Mouse (Mus musculus) frontal cortex, adult (tissue): Measurements from ENCODE around the gene Dhdds.

Source experiments
- ATAC-seq: cut with Nextera tagmentation; 2 replicates; pipeline ENCODE4 v1.9.2; 2017; ENCODE audit warnings: mild to moderate bottlenecking, moderate library complexity, mixed read lengths; ENCODE audit not compliant: low TSS enrichment

The Dhdds gene

GRCm38 (mm10) chr4:133958884-133959283 is 41.8 kb downstream of the Dhdds start:
- ATAC-seq: no peak

- no peak for ATAC-seq
These were observed 44.4 kb downstream of the Dhdds start for GRCm38 (mm10) chr4:133956358-133956757.

- no peak for ATAC-seq
These were observed 54.0 kb downstream of the Dhdds start for GRCm38 (mm10) chr4:133946736-133947135.

DNA sequence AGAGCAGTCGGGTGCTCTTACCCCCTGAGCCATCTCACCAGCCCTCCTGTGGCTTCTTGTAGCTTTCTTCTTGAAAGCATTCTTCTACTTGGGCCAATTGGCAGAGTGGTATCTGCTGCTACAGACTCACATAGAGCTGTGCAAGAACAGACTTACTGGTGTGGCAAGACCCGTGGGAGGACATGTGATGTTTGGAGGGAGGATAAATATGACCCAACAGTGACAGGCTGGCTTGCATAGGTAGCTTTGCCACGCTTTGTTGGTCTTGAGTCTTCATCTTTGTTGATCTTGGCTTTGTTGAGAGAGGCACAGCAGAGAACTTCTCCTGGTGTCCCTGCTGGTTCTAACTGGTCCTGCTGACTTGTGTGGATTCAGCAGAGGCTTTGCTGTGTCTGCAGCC is 56.9 kb downstream of the Dhdds start:
- ATAC-seq: no peak

DNA sequence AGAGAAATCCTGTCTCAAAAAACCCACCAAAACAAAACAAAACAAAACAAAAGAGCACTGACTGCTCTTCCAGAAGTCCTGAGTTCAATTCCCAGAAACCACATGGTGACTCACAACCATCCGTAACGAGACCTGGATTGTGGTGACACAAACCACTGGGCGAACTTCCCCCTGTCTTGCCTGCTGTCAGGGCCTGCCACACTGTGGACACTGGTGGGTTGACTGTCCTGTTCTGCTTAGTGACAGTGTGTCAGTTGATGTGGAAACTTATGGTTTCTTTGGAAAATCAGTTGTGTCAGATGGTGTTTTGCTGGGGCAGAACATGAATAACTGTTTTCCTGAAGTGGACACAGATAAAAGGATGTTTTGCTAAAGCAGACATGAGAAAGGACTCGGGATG is 58.0 kb downstream of the Dhdds start:
- ATAC-seq: no peak

- ATAC-seq: no peak
These were observed 59.1 kb downstream of the Dhdds start for GRCm38 (mm10) chr4:133941576-133941975.

DNA sequence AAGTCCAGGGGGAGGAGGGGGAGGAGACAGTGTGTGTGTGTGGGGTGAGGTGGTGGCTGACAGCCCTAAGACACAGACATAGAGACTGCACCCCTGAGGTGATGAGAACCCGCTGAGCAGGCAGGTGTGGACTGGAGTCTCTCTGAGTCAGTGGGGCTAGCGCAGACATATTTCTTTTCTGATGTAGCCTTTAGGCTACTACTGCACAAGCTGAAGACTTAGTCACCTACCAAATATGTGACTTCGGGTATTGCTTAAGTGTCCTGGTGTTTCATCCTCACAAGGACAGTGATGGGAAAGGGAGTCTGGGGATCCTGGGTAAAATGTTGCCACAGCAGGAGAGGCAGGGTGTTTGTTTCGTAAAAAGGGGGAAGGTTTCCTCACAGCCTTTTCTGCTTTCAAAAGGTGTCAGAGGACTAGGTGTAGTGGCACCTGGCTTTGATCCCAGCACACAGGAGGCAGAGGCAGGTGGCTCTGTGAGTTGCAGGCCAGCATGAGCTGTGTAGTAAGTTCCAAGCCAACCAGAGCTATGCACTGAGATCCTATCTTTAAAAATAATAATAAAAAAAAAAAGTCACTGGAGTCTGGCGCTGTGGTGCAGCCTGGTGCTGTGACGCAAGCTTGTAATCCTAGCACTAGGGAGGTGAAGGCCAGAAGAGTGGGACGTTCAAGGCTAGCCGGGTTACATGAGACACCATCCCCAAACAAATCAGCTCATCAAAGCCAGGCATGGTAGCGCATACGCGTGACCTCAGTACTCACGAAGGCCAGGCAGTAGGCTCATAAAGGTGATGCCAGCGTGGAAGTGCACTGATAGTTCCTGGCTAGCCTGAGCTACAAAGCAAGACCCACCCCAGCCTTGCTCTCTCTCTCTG is 60.1 kb downstream of the Dhdds start:
- ATAC-seq: no peak

DNA sequence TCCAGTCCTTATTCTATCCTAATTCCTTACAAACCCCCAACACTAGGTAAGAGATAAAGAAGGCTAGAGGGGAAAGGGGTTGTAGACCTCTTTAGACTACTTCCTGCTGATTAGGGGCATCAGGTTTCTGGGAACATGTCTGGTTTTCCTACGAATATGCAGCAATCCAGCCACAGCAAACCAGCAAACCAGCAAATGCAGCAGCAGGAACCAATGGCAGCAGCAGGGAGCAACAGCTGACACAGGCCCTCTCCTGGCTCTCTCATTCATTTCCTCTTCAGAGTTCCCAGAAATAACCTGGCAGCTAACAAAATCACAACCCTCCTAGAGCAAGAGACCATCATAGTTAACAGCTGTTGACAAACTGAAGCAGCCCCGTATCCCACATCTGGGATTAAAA is 62.6 kb downstream of the Dhdds start:
- ATAC-seq: no peak

DNA sequence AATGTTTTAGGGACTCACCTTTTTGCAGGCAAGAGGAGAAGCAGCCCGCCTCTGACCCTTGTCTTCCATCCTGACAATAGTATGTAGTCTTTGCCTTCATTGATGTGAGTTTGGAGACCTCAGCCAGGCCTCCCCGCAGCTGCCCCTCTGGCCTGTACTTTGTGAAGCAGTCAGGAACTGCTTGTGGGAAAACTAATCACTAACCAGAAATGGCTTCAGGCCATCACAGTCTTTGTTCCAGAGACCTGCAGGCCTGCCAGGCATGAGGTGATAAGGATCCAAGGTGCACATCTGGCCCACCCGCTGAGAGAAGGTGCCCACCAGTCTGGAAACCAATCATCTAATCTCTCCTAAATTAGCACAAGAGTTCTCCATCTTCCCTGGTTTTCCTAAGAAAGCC is 68.9 kb downstream of the Dhdds start:
- ATAC-seq: no peak

DNA sequence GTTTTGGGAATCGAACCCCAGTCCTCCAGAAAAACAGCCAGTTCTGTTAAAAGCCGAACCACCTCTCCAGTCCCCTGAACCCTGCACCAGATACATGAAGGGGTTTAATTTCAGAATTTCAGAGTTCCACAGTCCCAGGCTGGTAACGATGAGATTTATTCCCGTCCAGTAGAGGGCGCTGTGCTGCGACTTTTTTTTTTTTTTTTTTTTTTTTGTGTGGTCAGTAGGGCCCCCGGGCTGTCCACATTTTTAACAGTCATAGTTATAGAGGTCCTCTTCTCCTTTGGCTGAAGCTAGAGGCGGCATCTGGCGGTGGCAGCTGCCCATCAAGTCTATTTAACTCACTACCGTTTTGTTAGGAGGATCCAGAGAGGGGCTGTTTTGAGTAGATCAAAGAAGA is 69.4 kb downstream of the Dhdds start:
- ATAC-seq: no peak

- no peak for ATAC-seq
These were observed 71.4 kb downstream of the Dhdds start for GRCm38 (mm10) chr4:133929278-133929670.

GRCm38 (mm10) chr4:133928576-133929277 is 72.0 kb downstream of the Dhdds start:
- ATAC-seq: no peak

GRCm38 (mm10) chr4:133925204-133925603 is 75.5 kb downstream of the Dhdds start:
- ATAC-seq: no peak

GRCm38 (mm10) chr4:133923743-133924142 is 77.0 kb downstream of the Dhdds start:
- ATAC-seq: no peak
